Mouse (Mus musculus): ENCODE measurements around the gene Zfyve27. TPM values are rescaled to one million over a fixed set of nuclear protein-coding genes. Genes with fewer than 3 reads are reported as not detected.
A peak's percentile ranks its signal among the peaks of the same experiment; 100 is the strongest.

The Zfyve27 gene
- total RNA-seq, 2 experiments from 2014 or later: 88.2 to 105 TPM

DNA sequence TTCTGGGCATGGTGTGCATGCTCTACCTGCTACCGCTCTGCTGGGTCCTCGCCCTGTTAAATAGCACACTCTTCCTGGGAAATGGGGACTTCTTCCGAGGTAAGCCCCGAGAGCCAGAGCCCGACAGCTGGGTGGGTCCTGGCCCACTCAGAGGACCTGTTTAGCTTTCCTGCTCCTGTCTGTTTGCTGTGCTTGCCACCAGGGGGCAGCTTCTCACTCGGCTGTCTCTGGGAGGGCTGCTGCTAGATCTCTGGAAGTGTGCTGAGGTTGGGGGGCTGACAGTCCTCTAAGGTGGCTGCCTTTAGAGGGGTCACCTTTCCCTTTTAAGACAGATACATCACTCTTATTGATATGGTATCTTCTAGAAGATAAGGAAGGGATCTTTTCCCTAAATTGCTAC is 18.9 kb downstream of the Zfyve27 start:
- DNase-seq: no peak

DNA sequence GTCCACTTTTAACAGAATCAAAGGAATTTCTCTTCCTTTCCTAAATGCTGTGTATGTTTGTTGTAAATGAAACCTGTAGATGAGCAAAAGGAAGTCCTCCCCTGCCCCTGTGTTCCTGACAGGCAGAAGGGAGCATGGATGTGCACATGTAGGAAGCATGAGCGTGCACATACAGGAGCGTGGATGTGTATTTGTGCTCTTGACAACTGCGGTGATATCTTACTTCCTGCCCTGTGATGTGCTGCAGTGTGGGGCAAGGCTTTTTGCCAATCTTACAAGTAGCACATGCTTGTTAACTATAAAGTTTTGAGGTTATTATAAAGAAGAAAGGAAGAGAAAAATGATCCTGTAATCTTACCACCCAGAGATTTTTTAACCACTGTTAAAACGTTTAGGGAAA is 26.0 kb downstream of the Zfyve27 start:
- DNase-seq: no peak

DNA sequence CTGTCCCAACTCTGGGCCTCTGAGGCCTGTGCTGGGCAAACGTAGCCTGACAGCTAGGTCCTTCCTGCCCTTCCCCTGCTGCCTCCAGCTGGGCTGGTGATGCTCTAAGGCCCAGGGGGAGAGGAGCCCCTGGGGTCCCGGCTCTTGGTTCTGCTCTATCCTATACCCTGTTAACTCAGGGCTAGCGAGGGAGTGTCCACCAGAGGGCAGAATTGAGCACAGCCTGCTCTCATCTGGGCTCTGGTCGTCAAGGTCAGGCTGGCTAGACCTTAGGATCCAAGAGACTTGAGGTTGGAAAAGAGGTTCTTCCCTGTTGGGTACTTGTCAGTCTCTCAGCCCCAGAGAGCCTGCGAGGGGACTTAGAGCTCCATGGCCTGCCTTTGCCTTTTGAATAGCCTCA is 26.7 kb downstream of the Zfyve27 start:
- no peak for DNase-seq

DNA sequence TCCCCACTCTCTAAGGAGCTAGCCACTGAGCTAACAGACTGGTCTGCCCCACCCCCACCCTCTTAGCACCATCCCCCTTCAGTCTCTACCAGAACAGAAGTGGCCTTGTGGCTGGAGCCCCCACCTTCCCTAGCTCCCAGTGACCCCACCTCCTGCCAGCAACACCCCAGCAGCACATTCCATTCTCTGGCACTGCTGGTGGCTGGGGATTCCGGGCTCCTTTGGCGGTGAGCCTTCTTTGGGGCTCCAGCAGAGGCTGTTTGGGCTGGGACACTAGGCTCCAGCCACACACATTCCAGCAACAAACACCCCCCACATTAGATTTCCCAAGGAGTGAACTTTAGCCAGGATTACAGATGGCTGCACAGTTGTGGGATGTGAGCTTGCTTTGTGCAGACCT is 29.6 kb downstream of the Zfyve27 start:
- DNase-seq: no peak

DNA sequence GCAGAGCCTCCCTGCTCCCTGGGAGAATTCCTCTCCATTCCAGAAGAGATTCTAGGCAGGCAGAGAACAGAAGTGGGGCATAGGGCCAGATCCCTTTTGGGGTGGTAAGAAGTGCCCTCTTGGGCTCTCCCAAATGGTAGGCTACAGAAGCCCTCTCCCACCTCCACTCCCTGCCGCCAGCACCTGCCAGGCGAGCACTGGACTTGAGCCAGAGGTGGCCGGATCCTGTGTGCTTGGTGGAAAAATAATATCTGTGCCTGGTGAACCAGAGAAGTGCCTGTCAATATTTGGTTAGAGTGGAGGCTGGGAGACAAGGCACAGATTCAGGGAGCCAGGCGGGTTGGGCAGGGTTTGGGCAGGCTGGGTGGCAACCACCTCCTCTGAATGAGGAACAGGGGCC is 32.6 kb downstream of the Zfyve27 start:
- DNase-seq: no peak

DNA sequence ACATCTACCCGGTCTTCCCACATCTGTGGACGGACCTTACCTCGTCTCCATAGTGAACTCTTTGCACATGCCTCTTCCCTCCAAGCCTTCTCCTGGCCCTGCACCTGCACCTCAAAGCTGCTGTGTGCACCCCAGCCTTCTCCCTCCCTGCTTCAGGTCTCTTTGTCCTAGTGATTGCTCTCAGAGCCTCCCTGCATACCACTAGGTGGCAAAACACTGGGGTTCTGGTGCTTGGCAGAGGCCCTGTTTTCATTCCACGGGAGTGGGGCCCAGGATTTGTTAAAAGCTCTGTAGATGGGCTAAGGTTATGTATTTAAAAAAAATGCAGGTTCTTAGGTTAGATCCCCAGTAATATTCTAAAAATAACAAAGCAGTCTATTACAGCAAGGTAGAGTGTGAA is 33.3 kb downstream of the Zfyve27 start:
- no peak for DNase-seq

DNA sequence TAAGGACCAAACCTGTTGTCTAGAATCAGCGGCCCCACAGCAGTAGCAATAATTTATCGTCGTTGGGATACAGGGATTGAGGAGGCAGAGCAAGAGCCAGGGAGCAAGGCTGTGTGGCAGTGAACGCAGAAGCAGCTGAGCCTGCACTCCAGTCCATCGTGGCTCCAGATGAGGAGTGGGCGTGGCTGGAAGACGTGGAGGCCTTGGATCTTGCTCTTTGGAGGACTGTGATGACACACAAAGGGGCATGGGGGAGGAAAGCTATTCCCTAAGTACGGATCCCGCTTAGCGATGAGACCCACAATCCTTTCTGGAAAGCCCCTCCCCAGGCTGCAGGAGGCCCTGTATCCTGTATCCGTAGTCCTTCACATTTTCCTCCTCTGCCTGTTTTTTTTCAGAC is 34.3 kb downstream of the Zfyve27 start:
- DNase-seq: no peak

DNA sequence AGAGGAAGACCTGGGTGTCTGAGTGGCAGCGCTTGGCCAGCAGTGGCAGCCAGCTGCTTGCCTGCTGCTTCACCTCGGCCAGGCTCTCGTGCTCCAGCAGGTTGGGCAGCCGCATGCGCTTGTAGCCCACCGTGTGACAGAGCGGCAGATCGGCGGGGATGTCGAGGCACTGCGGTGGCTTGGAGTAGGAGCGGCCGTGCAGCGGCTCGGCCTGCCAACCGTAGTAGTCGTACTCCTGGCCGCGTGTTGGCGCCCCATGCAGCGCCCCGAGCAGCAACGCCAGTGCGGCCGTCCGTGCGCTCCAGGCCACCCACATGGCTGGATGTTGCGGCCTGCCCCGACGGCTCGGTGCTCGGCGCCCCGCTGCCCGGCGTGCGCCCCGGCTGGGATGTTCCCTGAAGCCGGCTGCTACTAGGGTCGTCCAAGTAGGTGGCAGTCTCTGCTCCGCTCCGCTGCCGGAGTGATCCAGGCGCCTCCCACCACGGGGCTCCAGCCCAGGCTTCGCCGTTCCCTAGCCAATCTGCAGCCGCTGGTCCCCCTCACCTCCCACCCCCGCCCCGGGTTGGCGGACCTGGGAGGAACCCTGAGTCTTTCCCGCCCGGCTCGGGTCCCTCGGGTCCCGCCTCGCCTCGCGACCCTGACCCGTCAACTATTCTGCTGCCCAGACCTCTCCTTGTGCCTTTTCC is 38.1 kb downstream of the Zfyve27 start, which contains the start of gene Sfrp5:
TSS of gene Sfrp5 (minus strand) at position 557 of the 686 bp plus-strand sequence.
- no peak for DNase-seq

DNA sequence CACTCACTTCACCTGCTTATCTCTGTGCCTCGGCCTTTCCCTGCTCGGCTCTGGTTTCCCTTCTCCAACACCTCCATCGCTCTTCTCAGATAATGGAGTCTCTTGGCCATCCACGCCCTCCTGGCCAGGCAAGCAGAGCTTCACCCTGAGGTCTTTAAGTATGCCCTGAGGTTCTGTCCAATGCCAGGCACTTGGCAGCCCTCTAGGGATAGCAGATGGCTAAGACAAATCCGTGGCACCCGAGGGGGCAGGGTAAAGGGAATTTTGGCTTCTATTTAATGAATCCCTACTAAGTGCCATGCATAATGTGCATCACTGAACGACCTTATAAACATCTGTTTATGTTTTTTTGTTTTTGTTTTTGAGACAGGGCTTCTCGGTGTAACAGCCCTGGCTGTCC is 38.7 kb downstream of the Zfyve27 start:
- no peak for DNase-seq

DNA sequence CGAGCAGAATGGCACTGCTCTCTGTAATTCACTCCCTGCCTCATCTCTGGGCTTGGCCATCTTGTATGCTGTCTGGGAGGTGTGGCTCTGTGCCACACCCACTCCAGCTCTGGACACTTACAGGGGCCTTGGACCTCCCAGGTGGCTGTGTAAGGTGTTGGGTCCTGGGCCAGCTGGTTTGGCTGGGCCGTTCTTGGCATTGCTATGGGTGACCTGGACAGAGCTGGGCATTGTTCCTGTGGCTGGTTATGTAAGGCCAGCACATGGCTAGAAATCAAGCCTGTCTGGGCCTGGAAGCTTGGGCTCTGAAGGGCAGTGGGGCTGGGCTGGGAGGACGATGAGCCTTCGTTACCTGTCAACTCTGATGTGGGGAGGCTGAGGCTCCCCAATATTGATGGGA is 40.6 kb downstream of the Zfyve27 start:
- DNase-seq: no peak

DNA sequence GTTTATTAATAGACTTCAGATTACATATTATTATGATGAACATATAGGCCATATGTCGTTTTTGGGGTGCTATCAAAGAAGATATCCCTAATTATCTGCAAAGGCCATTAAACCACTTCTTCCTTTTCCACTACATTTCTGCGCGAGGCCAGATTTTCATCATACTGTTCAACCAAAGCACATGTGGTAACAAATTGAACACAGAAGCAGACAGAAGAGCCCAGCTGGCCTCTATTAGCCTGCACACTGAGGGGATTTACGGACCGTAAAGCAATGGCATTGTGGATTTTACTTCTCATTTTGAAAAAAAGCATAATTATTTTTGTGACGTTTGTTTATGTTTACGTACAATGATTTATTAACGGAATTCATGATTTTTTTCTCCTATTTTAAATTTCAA is 41.5 kb downstream of the Zfyve27 start:
- no peak for DNase-seq

DNA sequence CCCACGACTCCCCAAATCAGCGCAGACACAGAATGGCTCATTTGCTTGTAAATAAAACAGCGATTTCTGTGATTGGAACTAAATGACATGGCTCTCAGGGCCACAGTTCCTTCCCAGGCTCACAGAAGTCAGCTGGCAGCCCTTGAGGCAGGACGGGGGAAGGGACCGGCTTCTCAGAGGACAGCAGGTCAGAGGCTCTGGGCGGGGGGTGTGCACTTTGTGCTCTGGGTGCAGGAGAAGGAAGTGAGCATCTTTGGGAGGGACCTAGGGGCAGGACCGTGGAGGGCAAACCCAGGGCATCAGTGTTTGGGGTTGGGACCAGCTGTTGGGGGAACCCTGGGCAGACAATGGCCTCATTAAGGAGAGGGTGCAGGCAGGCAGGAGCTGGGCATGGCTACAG is 45.7 kb downstream of the Zfyve27 start:
- DNase-seq: no peak

DNA sequence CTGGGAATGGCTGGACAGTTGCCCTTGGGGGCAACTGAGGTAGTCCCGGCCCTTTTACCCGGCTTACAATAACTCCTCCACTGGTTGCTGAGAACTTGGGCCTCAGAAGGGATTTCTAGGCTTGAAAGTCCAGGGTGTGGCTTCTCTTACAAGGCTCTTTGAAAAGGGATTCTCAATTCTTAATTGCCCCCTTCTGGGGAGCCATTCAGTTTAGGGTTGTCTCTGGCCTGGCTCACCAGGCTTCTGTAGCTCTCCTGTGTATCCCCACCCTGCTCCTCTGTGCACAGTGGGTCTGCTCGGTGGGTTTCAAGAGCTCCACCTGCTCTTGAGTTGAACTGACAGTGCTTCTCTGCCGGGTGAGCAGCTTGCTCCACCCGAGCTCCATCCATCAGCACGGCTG is 46.2 kb downstream of the Zfyve27 start:
- DNase-seq: no peak

DNA sequence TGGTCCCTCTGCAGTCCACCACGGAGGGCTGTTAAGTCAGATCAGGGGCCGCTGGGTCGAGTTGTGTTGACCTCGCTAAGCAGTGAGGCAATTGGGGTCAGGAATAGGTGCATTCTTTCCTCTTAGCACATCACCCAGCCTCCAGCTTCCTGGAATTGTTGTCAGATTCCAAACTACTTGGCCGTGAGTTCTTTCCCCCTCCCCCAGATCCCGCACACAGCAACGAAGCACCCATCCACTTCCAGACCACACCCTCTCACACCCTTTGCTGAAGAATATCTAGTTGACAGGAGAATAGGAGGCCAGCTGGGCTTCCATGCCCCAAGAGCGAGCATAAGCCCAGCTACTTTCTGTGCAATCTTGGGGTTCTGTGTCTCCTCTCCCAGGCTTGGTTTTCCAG is 48.2 kb downstream of the Zfyve27 start:
- no peak for DNase-seq

DNA sequence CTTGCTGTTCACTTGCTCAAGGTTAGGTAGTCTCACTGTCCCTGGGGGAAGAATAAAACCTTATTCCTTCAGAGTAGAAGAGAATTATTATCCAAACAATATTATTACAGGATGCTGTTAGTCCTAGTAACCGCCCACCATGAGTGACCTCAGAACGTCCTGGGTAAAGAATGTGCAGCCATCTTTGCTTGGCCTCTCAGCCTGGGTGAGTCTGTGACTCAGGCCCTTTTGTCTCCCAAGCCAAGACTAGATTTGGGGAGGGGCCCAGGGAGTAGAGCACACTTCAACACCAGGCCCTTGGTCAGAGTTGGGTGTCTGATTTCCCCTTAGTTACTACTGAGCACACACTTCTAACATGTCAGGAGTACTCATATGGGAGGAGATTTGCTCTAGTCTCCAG is 50.9 kb downstream of the Zfyve27 start:
- no peak for DNase-seq

DNA sequence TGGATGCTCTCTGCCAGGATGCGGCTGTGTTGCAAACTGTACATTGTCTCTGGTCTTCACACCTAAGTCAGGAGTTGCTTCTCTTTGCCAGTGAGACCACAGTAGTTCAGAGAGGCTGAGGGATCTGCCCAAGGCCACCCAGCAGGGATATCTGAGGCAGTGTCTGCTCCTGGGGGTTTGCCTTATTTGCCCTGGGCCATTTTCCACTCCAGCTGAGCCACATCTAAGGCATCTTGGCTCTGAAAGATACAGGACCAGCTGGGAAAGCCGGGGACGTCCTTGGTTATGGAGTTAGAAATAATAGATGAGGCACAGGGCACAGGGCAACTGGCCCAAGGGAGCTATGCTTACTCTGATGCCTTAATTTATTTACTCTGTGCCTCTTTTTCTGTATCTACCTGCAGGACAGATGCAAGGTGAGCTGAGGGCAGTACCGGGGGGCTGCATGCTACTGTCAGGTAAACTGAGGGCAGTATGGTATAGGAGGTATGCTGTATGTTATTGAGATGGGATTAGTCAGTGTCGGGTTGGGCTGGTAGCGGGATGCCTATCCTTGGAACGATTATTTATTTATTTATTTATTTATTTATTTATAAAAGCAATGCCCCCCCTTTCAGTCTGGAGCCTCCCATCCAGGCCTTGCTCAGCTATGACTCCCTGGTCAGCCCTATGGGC is 53.1 kb downstream of the Zfyve27 start:
- DNase-seq: no peak

DNA sequence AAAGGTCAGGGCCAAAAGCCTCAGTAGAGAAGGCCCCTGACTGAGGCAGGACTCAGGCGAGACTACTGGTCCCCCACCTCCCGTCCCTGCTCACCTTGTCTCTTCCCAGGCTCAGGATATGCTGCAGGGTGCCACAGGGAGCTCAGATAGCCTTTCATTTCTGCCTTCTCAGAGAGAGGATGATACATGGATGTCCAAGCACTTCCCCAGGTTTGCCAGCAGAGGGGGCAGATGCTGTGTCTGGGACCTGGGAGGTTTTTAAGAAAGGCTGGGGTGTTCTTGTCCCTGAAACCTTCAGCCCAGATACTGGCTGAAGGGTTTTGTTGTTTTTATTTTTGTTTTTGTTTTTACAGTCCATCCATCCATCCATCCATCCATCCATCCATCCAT is 53.6 kb downstream of the Zfyve27 start:
- DNase-seq: peak; percentile 46 to 60

DNA sequence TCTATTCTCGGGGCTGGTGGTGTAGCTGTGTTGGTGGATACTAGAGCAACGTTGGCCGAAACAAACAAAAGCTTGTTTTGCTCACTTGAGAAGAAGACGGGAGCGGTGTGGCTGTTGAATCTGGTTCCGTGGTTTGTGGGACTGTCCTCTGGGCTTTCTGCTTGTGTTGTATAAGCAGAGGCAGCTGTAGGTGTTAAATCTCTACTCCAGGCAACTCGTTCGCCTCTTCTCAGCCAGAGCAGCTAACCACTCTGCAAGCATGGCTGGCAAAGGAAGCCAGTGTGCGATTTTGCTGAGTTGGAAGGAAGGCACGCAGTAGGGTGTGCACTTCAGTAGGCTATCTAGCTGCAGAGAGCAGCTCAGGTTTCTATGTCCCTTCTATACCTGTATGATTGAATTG is 62.7 kb downstream of the Zfyve27 start:
- DNase-seq: no peak

DNA sequence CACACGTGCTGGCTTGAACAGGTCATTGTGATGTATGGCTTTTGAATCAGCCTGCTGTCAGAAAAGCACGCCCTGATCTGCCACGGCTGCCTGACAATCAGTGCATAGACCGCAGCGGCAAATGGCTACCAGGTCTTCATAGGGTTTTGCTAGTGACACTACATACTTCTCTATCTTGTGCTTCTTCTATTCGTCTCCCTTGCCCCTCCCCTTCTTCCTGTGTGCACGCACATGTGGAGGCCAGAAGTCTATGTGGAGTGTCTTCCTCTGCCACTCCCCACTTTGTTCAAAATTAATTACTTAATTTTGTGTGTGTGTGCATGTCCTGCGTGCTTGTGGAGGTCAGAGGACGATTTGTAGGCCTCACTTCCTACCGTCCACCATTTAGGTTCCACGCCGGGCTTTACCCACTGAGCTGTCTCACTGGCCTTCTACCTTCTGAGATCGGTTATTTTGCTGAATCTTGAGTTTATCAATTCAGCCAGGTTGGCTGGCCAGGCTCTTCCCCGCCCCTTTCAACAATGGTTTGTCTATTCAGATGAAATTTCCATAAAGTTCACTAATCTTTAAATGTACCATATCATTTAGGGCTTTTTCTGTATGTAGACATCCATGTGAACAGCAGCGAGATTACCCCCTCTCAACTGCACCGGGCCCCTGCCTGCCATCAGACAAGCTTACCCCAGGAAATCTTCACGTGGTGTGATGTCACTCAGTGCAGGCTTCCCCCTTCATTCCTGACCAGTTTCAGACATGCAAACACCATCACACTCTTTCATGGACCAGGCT is 65.9 kb downstream of the Zfyve27 start:
- DNase-seq: no peak

DNA sequence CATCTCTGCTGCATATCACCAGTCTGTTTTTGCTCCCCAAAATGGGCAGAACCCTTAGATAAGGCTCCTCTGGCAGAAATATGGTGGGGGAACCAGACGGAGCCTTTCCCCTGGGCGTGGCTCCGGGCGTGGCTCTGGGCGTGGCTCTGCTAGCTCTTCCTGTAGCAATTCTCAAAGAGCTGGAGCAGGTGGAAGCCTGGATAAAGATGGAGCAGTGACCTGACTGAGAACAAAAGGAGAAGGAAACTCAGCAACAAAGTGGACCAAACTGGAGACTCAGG is 66.5 kb downstream of the Zfyve27 start:
- no peak for DNase-seq

DNA sequence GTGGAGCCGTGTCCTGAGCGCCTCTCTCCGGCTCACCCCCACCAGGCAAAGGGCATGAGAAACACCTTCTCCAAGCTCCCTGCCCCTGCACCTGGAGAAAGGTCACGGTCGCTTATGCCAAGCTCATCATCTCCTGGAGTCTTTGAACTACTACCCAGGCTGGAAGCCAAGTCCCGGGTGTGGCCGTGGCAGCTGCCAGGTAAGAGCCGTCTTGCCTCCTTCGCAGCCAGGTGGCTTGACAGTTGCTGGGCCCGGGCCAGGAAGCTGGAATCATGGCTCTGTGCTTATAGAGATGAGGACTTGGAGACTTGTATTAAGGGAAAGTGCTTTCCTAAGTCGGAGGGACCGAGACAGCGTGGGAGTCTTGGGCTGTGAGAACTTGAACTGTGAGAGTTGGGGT is 67.2 kb downstream of the Zfyve27 start:
- no peak for DNase-seq

DNA sequence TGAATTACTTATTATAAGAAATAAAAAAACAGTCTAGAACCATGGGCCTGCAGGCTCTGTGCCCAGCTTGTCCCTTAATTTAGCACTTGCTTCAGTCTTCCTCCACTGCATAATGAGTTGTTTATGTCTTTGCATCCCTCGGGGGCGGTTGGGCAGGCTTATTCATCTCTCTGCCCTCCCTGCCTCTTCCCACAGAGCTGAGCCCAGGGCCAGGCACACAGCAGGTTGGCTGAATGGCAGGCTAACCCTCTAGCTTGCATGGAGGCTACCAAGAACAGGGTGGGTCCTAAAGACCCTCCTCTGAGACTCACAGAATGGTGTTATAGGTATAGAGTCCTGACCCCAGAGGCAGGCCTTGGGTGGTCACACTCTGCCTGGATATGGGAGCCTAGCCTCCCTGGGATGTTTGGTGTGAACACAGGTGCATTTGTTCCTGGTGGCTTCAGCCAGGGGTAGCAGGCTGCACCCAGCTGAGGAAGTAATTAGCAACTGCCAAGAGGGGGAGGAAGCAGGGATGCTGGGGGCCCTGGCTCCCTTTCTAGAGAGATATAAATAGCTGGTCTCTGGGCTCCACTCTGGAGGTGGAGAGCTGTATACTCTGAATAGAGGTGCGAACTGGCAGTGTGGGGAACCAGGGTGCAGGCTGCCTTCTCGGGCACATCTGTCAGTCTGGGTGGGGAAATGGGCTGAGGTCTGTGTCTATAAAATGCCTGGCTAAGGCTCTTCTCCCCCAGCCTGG is 74.0 kb downstream of the Zfyve27 start:
- DNase-seq: no peak

DNA sequence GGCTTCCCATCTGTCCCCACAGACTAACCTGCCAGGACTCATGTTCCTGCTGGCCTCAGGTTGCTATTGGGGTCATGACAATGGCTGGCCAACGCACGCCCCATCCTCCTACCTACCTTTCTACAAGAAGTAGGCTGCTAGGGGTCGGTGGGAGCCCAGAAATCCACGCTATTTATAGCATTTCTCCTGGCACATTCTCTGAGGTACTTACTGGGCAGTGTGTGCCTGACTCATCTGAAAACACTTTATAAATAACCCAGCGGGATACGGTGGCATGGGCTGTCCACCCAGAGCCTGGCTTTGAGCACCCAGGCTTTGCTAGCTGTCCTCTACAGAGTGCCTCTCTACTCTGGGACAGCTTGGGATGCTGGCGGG is 74.6 kb downstream of the Zfyve27 start:
- DNase-seq: no peak

All from layer of hippocampus, postnatal 36 days (tissue).